Mouse (Mus musculus) CH12.LX (cell line): Measurements from ENCODE around the gene Nt5c1a. TPM values are rescaled to one million over a fixed set of nuclear protein-coding genes. Genes with fewer than 3 reads are reported as not detected.

ENCODE experiments used
- DNase-seq: peaks from one replicate; pipeline ENCODE4 v3.0.0-alpha.2; 2013; ENCODE audit errors: extremely low read depth
- H3K27ac ChIP-seq: 2 replicates; pipeline ENCODE4 v1.5.1; 2012; ENCODE audit warnings: low read depth, mild to moderate bottlenecking, control low read depth, moderate library complexity; ENCODE audit not compliant: insufficient read depth
- H3K27me3 ChIP-seq: replicated peaks from 2 replicates; pipeline ENCODE3; 2012; ENCODE audit warnings: inconsistent platforms
- H3K36me3 ChIP-seq, 2 experiments: replicated peaks in 1 of 2; 2 replicates each; pipeline versions ENCODE3 to v1.6.1; 2012; ENCODE audit warnings: inconsistent platforms in 1 of 2, low read length in 1 of 2, mild to moderate bottlenecking in 1 of 2, mixed read lengths in 1 of 2, moderate library complexity in 1 of 2; ENCODE audit not compliant: control insufficient read depth in 1 of 2, insufficient read depth in 1 of 2
- H3K4me1 ChIP-seq, 2 experiments: 2 replicates each; pipeline ENCODE4 v1.6.1; 2012; ENCODE audit warnings: inconsistent platforms in 1 of 2, moderate library complexity in 1 of 2; ENCODE audit not compliant: insufficient read depth in 2 of 2, control insufficient read depth in 1 of 2
- H3K4me2 ChIP-seq: 2 replicates; pipeline ENCODE4 v1.6.1; 2012; ENCODE audit warnings: low read depth, mild to moderate bottlenecking, control low read depth; ENCODE audit not compliant: poor library complexity, insufficient read depth, severe bottlenecking
- H3K4me3 ChIP-seq, 3 experiments: fragments of 150-350 bp in 1 of 3; sonication (generic) in 1 of 3; replicated peaks in 1 of 3; 2 replicates each; pipeline versions ENCODE3 to v1.5.1; 2011 to 2012; ENCODE audit warnings: low read depth in 2 of 3, low read length in 2 of 3, mild to moderate bottlenecking in 2 of 3, moderate library complexity in 2 of 3, control low read depth in 1 of 3, improper control_type of control experiment in 1 of 3, inconsistent platforms in 1 of 3, mixed read lengths in 1 of 3; ENCODE audit not compliant: poor library complexity in 1 of 3
- H3K79me2 ChIP-seq: replicated peaks from 2 replicates; pipeline ENCODE4 v1.6.1; 2012; ENCODE audit warnings: mild to moderate bottlenecking, moderate library complexity; ENCODE audit not compliant: control insufficient read depth, poor library complexity, insufficient read depth, severe bottlenecking; ENCODE audit errors: extremely low read depth
- H3K9ac ChIP-seq: 2 replicates; pipeline ENCODE4 v1.6.1; 2012; ENCODE audit warnings: low read depth, mild to moderate bottlenecking, control low read depth, moderate library complexity; ENCODE audit not compliant: insufficient read depth
- H3K9me3 ChIP-seq: replicated peaks from 2 replicates; pipeline ENCODE3; 2012; ENCODE audit warnings: low read length, inconsistent platforms, mixed read lengths
- BHLHE40 ChIP-seq: IDR thresholded peaks from 2 replicates; pipeline ENCODE4 v1.6.1; 2011; ENCODE audit warnings: mild to moderate bottlenecking, low read depth, low read length, improper control_type of control experiment
- CHD1 ChIP-seq: IDR thresholded peaks from 2 replicates; pipeline ENCODE4 v1.6.1; 2012; ENCODE audit warnings: low read depth, low read length, improper control_type of control experiment, inconsistent platforms
- E2F4 ChIP-seq: IDR thresholded peaks from 2 replicates; pipeline ENCODE4 v1.6.1; 2011; ENCODE audit warnings: low read depth, low read length, improper control_type of control experiment; ENCODE audit not compliant: insufficient replicate concordance
- ELF1 ChIP-seq: IDR thresholded peaks from 2 replicates; pipeline ENCODE4 v1.6.1; 2014; ENCODE audit warnings: low read depth, mild to moderate bottlenecking, inconsistent platforms, low read length, improper control_type of control experiment
- EP300 ChIP-seq: IDR thresholded peaks from 2 replicates; pipeline ENCODE4 v1.6.1; 2011; ENCODE audit warnings: low read length, improper control_type of control experiment
- GABPA ChIP-seq: IDR thresholded peaks from 2 replicates; pipeline ENCODE4 v1.6.1; 2012; ENCODE audit warnings: low read depth, low read length, improper control_type of control experiment, inconsistent platforms; ENCODE audit not compliant: insufficient replicate concordance
- IRF4 ChIP-seq: IDR thresholded peaks from 2 replicates; pipeline ENCODE4 v1.6.1; 2014; ENCODE audit warnings: low read depth, mild to moderate bottlenecking, inconsistent platforms, low read length, improper control_type of control experiment
- JUN ChIP-seq: IDR thresholded peaks from 2 replicates; pipeline ENCODE4 v1.6.1; 2011; ENCODE audit warnings: low read depth, mild to moderate bottlenecking, low read length, improper control_type of control experiment, moderate library complexity; ENCODE audit not compliant: insufficient read depth
- KAT2A ChIP-seq: IDR thresholded peaks from 2 replicates; pipeline ENCODE4 v1.6.1; 2012; ENCODE audit warnings: low read length, improper control_type of control experiment, inconsistent platforms; ENCODE audit not compliant: insufficient replicate concordance
- MAFK ChIP-seq: IDR thresholded peaks from 2 replicates; pipeline ENCODE4 v1.6.1; 2011; ENCODE audit warnings: low read length, improper control_type of control experiment; ENCODE audit not compliant: insufficient replicate concordance
- MAZ ChIP-seq: IDR thresholded peaks from 2 replicates; pipeline ENCODE4 v1.6.1; 2012; ENCODE audit warnings: low read depth, mild to moderate bottlenecking, inconsistent platforms, low read length, improper control_type of control experiment, moderate library complexity
- NELFE ChIP-seq: IDR thresholded peaks from 2 replicates; pipeline ENCODE4 v1.6.1; 2011; ENCODE audit warnings: low read depth, low read length, improper control_type of control experiment
- POLR2AphosphoS2 ChIP-seq: IDR thresholded peaks from 2 replicates; pipeline ENCODE4 v1.6.1; 2011; ENCODE audit warnings: low read depth, low read length, improper control_type of control experiment
- SMC3 ChIP-seq: IDR thresholded peaks from 2 replicates; pipeline ENCODE4 v1.6.1; 2011; ENCODE audit warnings: low read depth, low read length, improper control_type of control experiment
- TBP ChIP-seq: conservative IDR thresholded peaks from 2 replicates; pipeline ENCODE4 v1.6.1; 2011; ENCODE audit warnings: low read depth, low read length, improper control_type of control experiment
- USF1 ChIP-seq: IDR thresholded peaks from 2 replicates; pipeline ENCODE4 v1.6.1; 2014; ENCODE audit warnings: low read depth, mild to moderate bottlenecking, inconsistent platforms, low read length, improper control_type of control experiment
- USF2 ChIP-seq: conservative IDR thresholded peaks from 2 replicates; pipeline ENCODE4 v1.6.1; 2011; ENCODE audit warnings: low read depth, low read length, improper control_type of control experiment
- ZC3H11A ChIP-seq: IDR thresholded peaks from 2 replicates; pipeline ENCODE4 v1.6.1; 2012; ENCODE audit warnings: low read depth, mild to moderate bottlenecking, inconsistent platforms, low read length, improper control_type of control experiment
- ZNF384 ChIP-seq: IDR thresholded peaks from 2 replicates; pipeline ENCODE4 v1.6.1; 2012; ENCODE audit warnings: low read depth, low read length, improper control_type of control experiment, inconsistent platforms
- dilution Hi-C: fragments of 300-500 bp; cut with MboI; formaldehyde crosslinking; loops from 2 replicates; pipeline ENCODE4 v1.14.3; 2020; ENCODE audit warnings: low sequenced_read_pairs; ENCODE audit not compliant: extremely low pct_unique_long_range_greater_than_20kb, extremely low pct_ligation_motif_present
- in situ Hi-C: fragments of 300-500 bp; cut with MboI; formaldehyde crosslinking; loops from 3 replicates; pipeline ENCODE4 v1.14.3; 2019; ENCODE audit warnings: low sequenced_read_pairs, low pct_ligation_motif_present, low pct_unique_long_range_greater_than_20kb, mixed read lengths
- polyA plus RNA-seq: library from polyadenylated mRNA; unstranded; fragments of >175 nt; gene quantifications from 2 replicates; pipeline ENCODE4 v1.2.1, GENCODE M21; 2012; ENCODE audit warnings: low read depth; ENCODE audit not compliant: insufficient read length
- total RNA-seq, 2 experiments: library from RNA; depleted of rRNA; stranded (reverse); fragments of 300-350 nt in 1 of 2; fragments of >200 nt in 1 of 2; gene quantifications; 2 replicates each; pipeline ENCODE4 v1.2.3; 2012 to 2014

Gene Nt5c1a
- total and polyA plus RNA-seq, 3 experiments: not detected

- in situ Hi-C loops: no loop called here
- no peak overlapping the region for H3K4me2 ChIP-seq
- dilution Hi-C loops: no loop called here
- H3K4me3 ChIP-seq: no peak overlapping the region
- no peaks in the 10 kb centered on the region for H3K9me3 ChIP-seq
- H3K36me3 ChIP-seq: no peaks in the 10 kb centered on the region
- peaks cover 15 to 42% of the 10 kb centered on the region in 2 experiments for H3K4me1 ChIP-seq
- DNase-seq: no peak
- H3K27me3 ChIP-seq: peaks cover 85% of the 10 kb centered on the region
- H3K27ac ChIP-seq: no peak overlapping the region
- TF ChIP-seq TBP (no peak), KAT2A (no peak), POLR2AphosphoS2 (no peak), NELFE (no peak), MAZ (no peak)
- H3K9ac ChIP-seq: no peak overlapping the region
- no peaks in the 10 kb centered on the region for H3K79me2 ChIP-seq
Measured at GRCm38 (mm10) chr4:123237386-123238266, 36.3 kb downstream of the Nt5c1a start.

DNA sequence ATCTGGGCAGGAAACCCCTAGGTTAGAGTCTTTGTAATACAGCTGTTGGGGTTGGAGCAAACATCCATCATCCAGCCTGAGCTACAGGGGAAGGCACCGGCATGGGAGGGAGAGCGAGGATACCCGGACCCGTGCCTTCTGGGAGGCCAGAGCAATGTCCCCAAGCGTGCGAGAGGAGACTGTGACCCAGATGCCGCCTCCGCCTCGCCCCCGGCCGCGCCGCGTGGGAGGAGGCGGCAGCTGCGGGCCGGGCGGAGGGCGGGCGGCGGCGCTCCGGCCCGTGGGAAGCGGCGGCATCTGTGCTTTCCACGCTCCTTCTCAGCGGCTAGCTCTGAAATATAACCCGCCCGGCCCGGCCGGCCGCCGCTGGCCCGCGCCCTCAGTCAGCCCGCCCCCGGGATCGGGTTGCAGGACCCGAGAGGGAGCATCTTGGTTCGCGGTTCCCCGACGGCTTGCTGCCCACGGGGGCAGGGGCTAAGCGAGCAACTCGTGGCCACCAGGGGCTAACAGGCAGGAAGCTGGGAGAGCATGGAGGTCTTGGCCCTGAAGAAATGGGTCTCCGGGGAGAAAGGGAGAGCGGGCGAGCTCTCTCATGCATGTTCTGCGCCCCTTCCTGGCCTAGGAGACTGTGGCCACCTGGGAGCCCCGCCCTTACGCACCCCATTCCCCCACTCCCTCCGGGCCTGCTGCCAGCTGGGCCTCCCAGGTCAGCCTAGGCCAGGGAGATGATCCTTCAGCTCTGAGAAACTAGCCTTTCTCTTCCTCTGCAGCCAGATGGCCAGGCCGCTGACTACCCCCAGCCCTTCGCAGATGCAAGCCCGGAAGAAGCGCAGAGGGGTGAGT, 38.3 kb downstream of the Nt5c1a start:
- H3K36me3 ChIP-seq: no peaks in the 10 kb centered on the region
- TF ChIP-seq USF1: no peak
- no peak for TF ChIP-seq ELF1
- no peak for TF ChIP-seq GABPA
- no peak for TF ChIP-seq USF2
- TF ChIP-seq SMC3: no peak
- no peak for TF ChIP-seq IRF4
- no peak for TF ChIP-seq E2F4
- no peak for TF ChIP-seq CHD1
- no peak for TF ChIP-seq EP300
- no peak for TF ChIP-seq JUN
- TF ChIP-seq MAFK: no peak
- no peak for TF ChIP-seq BHLHE40
- no peak for TF ChIP-seq ZNF384
- TF ChIP-seq ZC3H11A: no peak
- no peak overlapping the region for H3K4me3 ChIP-seq
- H3K79me2 ChIP-seq: no peaks in the 10 kb centered on the region
- H3K27ac ChIP-seq: no peak overlapping the region
- in situ Hi-C loops (no loop called here), dilution Hi-C loops (no loop called here)
- peaks cover 87% of the 10 kb centered on the region for H3K27me3 ChIP-seq
- H3K9me3 ChIP-seq: no peaks in the 10 kb centered on the region
- no peak overlapping the region for H3K4me2 ChIP-seq
- H3K4me1 ChIP-seq: peaks cover 9 to 27% of the 10 kb centered on the region in 2 experiments; a peak in 2 of 4 replicates
- no peak overlapping the region for H3K9ac ChIP-seq
- no peak for DNase-seq
